7 mouse cellular contexts compared by ENCODE assay signal in the genomic region with DNA sequence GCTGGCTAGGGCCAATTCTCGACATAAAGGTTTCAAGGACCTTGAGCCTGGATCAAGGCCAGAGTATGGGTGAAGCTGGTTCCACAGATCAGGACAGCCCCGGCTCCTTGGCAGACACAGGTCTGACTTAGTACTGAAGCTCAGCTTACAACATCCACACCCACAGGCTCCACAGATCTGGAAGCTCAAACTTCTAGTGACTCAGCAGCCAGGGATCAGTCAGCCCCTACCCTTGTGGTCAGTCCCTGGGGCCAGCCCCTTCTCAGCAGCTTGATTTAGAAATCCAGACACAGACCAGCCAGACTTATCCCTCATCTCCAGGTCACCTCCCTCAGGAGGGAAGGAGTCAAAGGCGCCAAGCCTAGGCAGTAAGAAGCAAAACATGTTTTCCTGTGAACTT. TPM values are rescaled to one million over a fixed set of nuclear protein-coding genes. Genes with fewer than 3 reads are reported as not detected.
DNase-seq lines count a peak whose midpoint lies in the region.

No protein-coding gene starts in this region.

- peak; percentile 26 to 69 for DNase-seq in urinary bladder, adult 18-20 months (ENCODE audit: low spot score in 2 of 2)
- DNase-seq in urinary bladder, postnatal 10 days (ENCODE audit: low spot score), result no peak
- peak; percentile 38 for DNase-seq in gastrocnemius, postnatal 10 days
- peak; percentile 51 for DNase-seq in kidney, adult 9 months
- DNase-seq in thymus, postnatal 4 days, result no peak
- no peak for DNase-seq in layer of hippocampus, adult 9-10 months (ENCODE audit: low spot score)
- no peak for DNase-seq in left cerebral cortex, postnatal 14 days (ENCODE audit: low spot score in 2 of 2)

- intact Hi-C loops in left cerebral cortex, postnatal 14 days (cut with DNase I), result no loop called here

RNA-seq across cellular contexts. Expression of gene Derl3, which starts 5.6 kb away (rescaled TPM):
- total RNA-seq in gastrocnemius, postnatal 10 days (2021), result under 1 TPM in 1 of 2 experiments, not detected in 1; 0.27 TPM
- 1 to 10 TPM; 1.9 to 2.6 TPM for total RNA-seq in left cerebral cortex, postnatal 14 days (2021)

RNA-seq across cellular contexts. Expression of gene Smarcb1, which starts 22.6 kb away (rescaled TPM):
- 10 to 100 TPM; 30.5 to 39.1 TPM for total RNA-seq in gastrocnemius, postnatal 10 days (2021)
- total RNA-seq in left cerebral cortex, postnatal 14 days (2021), result 10 to 100 TPM; 77.4 to 83.2 TPM

RNA-seq across cellular contexts. Expression of gene Chchd10, which starts 34.1 kb away (rescaled TPM):
- total RNA-seq in gastrocnemius, postnatal 10 days (2021), result 100 to 1,000 TPM; 592 to 715 TPM
- 100 to 1,000 TPM; 260 to 285 TPM for total RNA-seq in left cerebral cortex, postnatal 14 days (2021)

RNA-seq across cellular contexts. Expression of gene Mmp11, which starts 37.5 kb away (rescaled TPM):
- total RNA-seq in gastrocnemius, postnatal 10 days (2021), result 1 to 10 TPM; 5.1 to 7.4 TPM
- 1 to 10 TPM; 1.7 to 2.3 TPM for total RNA-seq in left cerebral cortex, postnatal 14 days (2021)

RNA-seq across cellular contexts. Expression of gene Mif, which starts 38.8 kb away (rescaled TPM):
- 100 to 1,000 TPM; 146 to 148 TPM for total RNA-seq in gastrocnemius, postnatal 10 days (2021)
- total RNA-seq in left cerebral cortex, postnatal 14 days (2021), result 100 to 1,000 TPM; 690 to 714 TPM

Comparison
In these comparisons a context has a peak if more than half of its experiments do, and no peak if none do; other contexts are left out.
1. DNase-seq: peak in urinary bladder, adult 18-20 months (2 of 2), gastrocnemius, postnatal 10 days (single experiment) and kidney, adult 9 months (single experiment); none in urinary bladder, postnatal 10 days (single experiment), thymus, postnatal 4 days (single experiment), layer of hippocampus, adult 9-10 months (single experiment) and left cerebral cortex, postnatal 14 days (0 of 2).